Mouse (Mus musculus) gastrocnemius, postnatal 10 days (tissue): ENCODE results near the gene Cyb5r1. TPM values are rescaled to one million over a fixed set of nuclear protein-coding genes. Genes with fewer than 3 reads are reported as not detected.

Source experiments
- DNase-seq: peaks from one replicate; pipeline ENCODE4 v3.0.0; 2021; ENCODE audit warnings: mixed read lengths
- total RNA-seq, 2 experiments: library from RNA; stranded (reverse); gene quantifications; 2 replicates each; pipeline ENCODE4 v1.2.3; 2021

Cyb5r1 gene
- total RNA-seq, 2 experiments from 2014 or later: 108 to 116 TPM

DNA sequence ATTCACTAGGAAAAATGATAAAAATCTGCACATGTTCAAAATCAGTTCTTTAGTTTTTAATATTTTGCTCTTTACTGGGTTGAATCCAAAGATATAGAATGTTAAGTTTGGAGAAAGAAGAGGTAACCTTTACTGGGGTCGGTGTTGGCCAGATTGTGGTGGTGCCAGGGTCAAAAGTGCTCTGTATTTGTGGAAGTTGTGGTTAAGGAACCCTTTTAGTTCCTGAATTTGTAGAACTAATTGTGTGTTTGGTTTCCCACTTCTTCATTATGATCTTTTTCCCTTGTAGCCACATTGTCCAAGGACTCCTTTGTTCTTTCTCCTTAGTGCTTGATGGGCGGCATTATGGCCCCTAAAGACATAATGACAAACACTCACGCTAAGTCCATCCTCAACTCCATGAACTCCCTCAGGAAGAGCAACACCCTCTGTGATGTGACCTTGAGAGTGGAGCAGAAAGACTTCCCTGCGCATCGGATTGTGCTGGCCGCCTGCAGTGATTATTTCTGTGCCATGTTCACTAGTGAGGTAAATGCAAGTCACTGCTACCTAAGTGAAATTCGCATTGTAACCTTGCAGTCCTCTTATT lies 52.9 kb downstream of the Cyb5r1 start:
- no peak for DNase-seq

DNA sequence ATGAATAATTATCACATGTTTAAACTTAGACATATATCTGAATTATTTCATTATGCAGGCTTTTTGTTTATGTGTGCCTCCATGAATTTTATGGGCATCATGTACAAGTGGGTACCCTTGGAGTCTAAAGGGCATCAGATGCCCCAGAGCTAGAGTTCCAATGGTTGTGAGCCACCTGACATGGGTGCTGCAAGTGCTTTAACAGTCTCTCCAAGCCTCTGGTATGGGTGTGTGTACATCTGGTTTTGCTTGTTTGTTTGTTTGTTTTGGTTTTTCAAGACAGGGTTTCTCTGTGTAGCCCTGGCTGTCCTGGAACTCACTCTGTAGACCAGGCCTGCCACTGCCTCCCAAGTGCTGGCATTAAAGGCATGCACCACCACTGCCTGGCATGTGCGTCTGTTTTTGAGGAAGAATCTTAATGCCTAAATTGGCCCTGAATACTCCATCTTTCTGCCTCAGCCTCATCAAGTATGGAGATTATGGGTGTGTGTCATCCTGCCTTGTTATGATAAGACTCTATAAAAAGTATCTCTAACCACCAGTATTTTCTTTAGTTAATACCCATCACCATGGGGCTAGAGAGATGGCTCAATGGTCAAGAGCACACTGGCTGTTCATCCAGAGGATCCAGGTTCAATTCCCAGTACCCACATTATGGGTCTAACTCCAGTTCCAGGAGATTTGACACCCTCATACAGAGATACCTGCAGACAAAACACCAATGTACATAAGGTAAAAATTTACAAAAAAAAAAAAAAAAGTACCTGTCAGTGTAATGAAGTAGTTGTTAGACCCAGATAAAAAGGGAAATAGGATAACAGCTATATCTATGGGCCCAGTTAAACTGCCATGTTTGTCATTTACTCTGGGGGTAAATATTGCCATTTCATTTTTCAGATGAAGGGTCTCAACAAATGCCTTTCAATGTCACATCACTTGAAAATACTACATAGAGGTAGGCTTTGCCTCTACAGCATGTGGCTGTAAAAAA lies 55.2 kb downstream of the Cyb5r1 start:
- no peak for DNase-seq

Other genes with a start within 250 kb of the Cyb5r1 start
- gene Chil1, start 223.4 kb upstream of the Cyb5r1 start, total RNA-seq: 1 to 10 TPM; 1.9 TPM
- gene Mybph, start 212.1 kb upstream of the Cyb5r1 start, total RNA-seq: 100 to 1,000 TPM; 204 to 410 TPM
- gene Adora1, start 170.1 kb upstream of the Cyb5r1 start, total RNA-seq: under 1 TPM; 0.90 to 0.96 TPM
- gene Myog, start 115.6 kb upstream of the Cyb5r1 start, total RNA-seq: 100 to 1,000 TPM; 135 to 142 TPM
- 10 to 100 TPM; 11.2 to 13.7 TPM for gene Ppfia4, start 72.6 kb upstream of the Cyb5r1 start, total RNA-seq
- 10 to 100 TPM; 17.2 to 18.5 TPM for gene Tmem183a, start 43.6 kb upstream of the Cyb5r1 start, total RNA-seq
- gene 4933406M09Rik, start 19.6 kb upstream of the Cyb5r1 start, total RNA-seq: not detected
- 100 to 1,000 TPM; 108 to 117 TPM for gene Adipor1, start 9.8 kb downstream of the Cyb5r1 start, total RNA-seq
- 10 to 100 TPM; 10.1 to 10.7 TPM for gene Klhl12, start 50.0 kb downstream of the Cyb5r1 start, total RNA-seq
- 1 to 10 TPM; 7.2 to 9.4 TPM for gene Rabif, start 89.1 kb downstream of the Cyb5r1 start, total RNA-seq
- gene Mgat4e, start 144.1 kb downstream of the Cyb5r1 start, total RNA-seq: not detected
- gene Kdm5b, start 154.6 kb downstream of the Cyb5r1 start, total RNA-seq: 10 to 100 TPM; 22.7 to 29.6 TPM
- gene Syt2, start 241.1 kb downstream of the Cyb5r1 start, total RNA-seq: under 1 TPM; 0.07 to 0.28 TPM